Mouse (Mus musculus): ENCODE data around the gene Garnl3.
A peak's percentile ranks its signal among the peaks of the same experiment; 100 is the strongest.
"Not testable (repeated sequence)": the region's sequence is repeated elsewhere in the genome, so short reads cannot be mapped to it uniquely, and the experiment has no call there.

The Garnl3 gene

DNA sequence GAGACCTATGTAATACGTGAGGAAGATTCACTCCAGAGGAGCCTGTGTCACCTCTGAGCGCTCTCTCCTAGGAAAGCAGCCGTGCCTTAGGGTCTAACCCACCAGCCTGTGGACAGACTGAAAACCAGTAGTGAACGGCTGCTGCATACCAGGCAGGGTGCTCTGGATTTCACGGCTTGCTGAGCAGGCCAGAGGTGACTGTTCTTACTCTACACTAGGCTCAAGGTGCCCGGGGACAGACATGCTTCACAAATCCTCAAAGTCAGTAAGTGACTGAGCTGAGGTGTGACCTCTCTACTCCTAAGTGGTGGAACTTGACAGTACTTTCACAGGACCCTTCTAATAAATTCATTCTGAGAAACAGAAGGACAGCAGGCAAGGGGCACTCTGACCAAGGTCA lies 108.6 kb downstream of the Garnl3 start:
- DNase-seq = no peak

DNA sequence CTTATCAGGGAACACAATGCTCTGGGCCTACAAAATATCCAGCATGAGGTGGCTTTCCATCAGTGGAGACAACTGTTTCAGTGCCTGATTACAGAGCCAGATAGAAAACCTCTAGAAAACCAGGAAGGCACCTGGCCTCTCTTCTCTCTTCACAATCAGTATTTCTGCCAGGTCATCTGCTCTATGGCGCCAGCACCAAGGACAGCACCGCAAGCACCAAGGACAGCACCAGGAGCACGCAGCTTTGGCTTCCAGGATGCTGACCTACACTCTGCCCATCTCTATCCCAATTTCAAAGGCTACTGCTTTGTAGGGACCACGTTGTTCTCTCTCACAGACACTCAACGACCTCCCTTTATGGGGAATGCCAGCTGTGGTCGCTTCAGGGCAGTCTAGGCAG lies 113.4 kb downstream of the Garnl3 start:
- no peak for DNase-seq

DNA sequence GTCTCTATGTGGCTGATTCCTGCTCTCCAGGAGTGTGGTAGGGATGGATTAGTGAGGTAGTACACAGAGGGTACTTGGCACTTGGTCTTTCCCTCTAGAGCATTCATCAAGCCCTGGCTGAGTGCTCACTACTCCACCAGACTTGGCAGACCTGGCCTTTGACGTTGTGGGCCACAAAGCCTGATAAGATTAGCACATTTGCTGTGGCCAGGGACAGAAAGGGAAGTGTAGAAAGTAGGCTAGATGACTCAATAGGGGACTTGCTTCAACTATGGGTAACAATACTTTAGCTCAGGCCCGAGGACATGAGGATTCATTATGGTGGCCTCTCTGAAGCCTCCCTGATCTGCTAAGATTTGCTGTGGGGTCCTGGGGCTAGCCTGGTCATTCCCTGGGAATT lies 114.3 kb downstream of the Garnl3 start:
- DNase-seq = no peak

DNA sequence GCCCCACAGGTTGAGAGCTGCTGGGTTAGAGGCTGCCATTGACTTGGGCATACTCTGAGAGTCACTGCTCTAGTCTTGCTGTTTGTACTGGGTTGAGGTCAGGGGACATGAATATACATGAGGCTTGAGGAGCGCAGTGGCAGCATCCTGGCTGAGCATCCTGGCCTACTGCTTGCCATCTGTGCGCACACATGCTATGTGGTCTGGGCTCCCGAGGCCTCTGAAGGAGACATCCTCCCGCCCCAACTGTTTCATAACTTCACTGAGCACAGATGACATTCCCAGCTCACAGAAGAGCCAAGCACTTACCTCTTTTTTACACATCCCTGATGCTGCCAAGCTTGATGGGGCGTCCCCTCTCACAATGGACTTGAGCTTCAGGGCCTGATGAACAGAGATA lies 116.6 kb downstream of the Garnl3 start:
- peak; percentile 98 for DNase-seq

DNA sequence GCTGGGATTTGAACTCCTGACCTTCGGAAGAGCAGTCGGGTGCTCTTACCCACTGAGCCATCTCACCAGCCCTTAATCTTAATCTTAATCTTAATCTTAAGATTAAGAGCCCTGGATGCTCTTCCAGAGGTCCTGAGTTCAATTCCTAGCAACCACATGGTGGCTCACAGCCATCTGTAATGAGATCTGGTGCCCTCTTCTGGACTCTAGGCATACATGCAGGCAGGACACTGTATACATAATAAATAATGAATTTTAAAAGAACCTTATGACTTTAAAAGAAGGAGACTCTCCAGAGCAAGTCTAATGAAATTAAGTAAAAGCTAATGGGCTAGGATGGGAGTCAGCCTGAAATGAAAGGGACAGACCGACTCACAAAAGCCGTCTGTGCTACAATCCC lies 122.4 kb downstream of the Garnl3 start:
- DNase-seq = not testable (repeated sequence)

DNA sequence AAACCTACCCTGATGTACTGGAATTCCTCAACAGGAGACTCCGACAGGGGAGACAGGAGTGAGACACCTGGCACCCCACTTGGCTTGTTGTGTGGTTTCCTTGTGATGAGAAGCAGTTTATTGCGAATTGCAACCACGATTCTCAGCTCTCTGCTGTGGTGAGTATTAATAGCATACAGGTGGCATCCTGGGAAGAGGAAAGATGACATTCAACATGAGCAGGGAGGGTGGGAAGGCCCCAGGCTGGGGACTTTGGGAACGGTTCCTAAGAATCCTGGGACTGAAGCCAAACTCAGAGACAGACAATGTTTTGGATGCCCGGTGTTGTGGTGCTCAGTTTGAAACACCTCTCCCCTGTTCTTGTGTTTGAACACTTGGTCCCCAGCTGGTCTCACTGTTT lies 126.4 kb downstream of the Garnl3 start:
- peak; percentile 84 for DNase-seq

DNA sequence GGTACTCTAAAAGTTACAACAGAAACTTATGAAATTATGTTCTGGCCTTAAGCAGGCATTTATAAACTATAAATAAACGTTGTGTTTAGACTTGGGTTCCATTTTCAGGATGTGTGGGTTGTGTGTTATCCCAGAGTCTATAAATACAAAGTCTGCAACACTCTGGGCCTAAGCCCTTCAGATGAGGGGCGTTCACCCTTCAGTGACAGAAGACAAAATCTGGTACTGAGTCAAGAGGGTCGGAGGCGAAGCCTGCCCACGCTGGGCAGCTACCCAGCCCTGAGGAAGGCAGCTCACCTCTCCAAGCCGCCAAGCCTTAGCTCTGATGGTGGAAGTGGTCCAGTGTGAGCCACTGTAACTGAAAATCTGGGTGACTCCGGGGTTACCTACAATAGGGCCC lies 129.3 kb downstream of the Garnl3 start:
- DNase-seq = no peak

DNA sequence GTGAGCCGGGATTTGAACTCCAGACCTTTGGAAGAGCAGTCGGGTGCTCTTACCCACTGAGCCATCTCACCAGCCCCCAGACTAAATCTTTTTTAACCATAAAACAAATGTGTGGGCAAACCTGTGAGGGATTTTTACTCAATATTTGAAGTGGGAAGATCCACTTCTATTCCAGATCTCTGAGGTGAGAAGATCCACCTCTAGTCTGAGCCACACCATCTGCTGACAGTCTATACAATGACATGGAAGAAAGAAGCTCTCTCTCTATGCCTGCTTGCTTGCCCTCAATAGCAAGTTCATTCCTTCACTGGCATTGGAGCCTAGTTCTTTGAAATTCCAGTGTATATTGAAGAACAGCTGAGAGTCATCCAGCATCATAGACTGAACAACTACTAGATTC lies 131.7 kb downstream of the Garnl3 start:
- no peak for DNase-seq

DNA sequence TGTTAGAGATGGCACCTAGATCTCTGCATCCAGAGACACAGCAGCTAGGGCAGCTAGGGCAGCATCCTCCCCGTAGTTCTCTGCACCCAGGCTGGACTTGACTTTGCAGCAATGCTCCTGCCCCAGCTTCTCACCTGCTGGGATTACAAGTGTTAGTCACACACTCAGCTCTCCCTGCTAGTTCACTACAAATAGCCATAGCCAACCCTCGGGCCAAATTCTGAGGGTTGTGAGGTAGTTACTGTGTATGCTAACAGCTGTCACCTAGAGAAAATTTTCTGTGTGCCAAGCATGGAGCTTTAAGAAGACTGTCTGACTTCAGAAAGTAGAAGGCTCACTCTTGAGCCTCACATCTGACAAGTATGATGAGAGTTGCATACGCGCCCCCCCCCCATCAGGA lies 133.7 kb downstream of the Garnl3 start:
- peak; percentile 23 for DNase-seq

DNA sequence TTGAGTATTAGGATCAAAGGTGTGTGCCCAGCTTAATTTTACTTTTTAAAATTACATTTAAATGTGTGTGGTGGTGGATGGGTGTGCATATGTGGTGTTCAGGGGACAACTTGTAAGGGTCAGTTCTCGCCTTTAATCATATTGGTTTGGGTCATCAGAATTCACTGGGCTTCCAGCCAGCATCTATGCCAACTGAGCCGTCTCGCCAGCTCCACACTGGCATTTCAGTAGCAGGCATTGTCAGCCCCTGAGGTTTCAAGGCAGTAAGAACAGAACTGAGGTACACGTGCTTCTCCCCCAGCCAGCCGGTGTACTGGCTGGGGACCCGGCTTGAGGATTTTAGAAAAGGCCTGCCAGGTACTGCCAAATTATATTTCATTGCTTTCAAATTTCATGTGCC lies 134.4 kb downstream of the Garnl3 start:
- peak; percentile 55 for DNase-seq

DNA sequence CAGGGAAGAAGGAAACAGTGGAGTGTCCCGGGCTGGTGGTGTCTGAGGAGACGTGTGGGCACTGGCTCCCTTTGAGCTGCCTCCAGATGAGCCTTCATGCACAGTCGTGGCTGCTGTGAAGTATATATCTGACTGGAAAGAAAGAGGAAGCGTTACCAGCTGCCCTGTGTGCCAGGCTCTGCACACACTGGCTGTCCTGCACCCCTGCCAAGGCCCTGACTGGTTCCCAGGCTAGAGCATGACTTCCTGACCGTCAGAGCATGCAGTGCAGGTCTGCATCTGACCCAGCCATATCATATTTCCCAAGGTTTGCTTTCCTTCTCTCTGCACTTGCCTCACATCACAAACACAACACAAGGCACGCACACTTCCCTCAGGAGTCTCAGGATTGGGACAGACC lies 139.3 kb downstream of the Garnl3 start:
- DNase-seq = no peak

DNA sequence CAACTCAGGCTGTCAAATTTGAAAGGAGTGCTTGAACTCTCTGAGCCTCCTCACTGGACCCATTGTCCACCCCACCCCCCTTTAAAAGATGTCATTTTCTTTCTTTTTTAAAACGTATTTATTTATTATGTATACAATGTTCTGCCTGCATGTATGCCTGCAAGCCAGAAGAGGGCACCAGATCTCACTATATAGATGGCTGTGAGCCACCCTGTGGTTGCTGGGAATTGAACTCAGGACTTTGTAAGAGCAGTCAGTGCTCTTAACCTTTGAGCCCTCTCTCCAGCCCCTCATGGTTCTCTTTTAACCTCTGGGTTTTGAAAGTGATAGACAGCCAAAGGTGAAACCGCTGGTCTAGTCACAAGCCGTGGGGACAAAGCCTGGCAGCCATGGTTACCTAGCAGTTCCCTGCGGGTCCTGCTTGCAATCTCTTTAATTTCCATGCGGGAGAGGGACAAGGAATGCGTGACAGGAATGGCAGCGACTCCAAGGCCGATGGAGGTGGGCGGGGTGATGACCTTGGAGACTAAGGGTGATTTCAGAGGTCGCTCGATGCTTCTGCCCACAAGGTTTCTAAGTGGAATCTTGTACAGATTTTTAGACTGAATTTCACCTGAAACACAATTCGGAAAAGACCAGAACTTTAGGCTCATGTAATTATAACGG lies 141.2 kb downstream of the Garnl3 start:
- DNase-seq = no peak

DNA sequence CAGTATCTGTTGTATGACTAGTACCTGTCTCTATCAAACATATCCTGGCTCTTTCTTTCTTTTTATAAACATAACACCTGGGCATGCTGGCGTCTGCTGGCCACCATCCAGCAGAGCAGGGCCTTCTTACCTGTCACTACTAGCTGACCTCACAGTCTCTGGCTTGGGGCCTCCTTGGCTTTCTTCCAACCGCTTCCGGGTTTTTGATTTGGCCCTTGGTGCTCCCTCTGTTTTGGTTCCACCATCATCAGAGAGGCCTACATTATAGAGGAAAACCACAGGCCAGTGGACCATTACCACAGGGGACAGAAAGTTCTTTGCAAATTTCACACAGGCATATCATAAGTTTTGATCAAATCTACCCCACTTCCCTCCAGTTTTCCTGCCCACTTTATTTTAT lies 142.1 kb downstream of the Garnl3 start:
- DNase-seq = no peak

DNA sequence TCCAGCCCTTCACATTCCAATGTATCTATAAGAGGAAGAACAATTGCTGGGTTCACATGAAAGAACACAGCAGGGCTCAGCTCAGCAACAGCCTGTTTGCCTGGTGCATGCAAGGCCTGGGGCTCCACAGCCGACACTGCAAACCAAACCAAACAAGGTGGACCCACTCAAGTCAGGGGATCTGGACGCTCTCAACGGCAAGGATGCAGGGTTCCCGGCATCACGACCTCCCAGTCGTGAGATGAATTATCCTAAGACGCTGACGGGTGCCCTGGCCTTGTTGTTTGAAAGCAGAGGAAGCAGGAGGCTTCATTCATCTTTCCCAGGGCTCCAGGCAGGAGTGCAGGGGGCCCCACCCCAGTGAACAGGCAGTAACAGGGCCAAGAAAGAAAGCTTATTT lies 145.6 kb downstream of the Garnl3 start:
- no peak for DNase-seq

DNA sequence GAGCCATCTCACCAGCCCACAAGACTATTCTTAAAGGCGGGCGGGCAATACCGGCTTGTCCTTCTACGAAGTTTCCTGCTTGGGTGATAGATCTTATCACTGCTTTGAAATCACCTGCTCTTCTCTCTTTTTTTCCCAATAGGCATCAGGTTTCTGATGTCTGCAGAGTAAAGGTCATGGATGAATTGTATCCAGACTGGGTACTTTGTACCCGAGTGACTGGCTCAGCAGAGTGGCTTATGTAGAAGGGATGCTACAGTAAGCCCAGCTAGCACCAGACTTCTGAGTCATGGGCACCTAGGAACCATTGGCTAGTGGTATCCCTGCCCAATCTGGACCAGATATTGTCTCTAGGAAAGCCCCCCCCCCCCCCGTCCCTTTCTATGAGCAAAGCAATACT lies 147.8 kb downstream of the Garnl3 start:
- no peak for DNase-seq

DNA sequence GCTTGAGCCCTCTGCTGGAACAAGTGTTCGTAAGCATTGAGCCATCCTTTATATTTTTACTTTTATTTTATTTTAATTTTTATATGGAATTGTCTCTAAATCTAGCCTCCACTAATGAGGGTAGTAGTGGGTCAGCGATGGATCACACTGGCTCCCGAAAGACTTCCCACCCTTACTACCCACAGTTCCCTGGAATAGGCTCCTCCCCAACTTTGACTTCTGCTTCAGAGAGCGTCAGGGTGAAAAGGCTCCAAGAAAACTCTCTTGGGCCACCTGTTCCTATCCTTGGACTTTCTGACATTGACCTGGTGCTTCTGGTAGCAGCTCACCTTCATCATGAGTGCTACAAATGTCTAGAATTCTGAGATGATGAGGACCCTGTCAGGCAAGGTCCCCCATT lies 148.8 kb downstream of the Garnl3 start:
- no peak for DNase-seq

DNA sequence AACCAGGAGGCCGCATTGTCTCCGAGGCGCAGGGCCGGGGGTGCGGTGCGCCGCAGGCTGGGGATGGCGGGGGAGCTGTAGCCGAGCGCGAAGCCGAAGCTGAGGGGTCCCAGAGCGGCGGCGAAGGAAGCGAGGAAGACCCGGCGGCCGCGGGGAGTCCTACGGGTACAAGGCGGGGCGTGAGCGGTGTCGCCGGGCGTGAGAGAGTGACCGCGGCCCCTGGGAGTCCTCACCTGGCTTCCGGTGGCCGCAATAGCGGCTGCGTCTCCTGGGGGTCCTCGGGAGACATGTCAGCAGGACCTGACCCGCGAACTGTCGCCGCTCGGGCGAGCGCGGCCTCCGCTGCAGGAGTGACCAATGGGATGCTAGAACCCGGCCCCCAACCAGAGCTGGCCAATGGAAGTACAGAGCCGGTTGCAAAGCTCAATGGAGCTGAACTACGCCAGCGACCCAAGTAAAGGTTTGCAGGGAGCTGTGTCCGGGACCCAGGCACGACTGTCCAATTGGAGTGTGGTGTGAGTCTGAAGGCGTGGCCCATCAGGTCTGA lies 149.7 kb downstream of the Garnl3 start, which contains the start of gene Slc2a8:
Gene Slc2a8 (minus strand): TSS at position 359 of the 547 bp plus-strand sequence.
- peak; percentile 95 for DNase-seq

DNA sequence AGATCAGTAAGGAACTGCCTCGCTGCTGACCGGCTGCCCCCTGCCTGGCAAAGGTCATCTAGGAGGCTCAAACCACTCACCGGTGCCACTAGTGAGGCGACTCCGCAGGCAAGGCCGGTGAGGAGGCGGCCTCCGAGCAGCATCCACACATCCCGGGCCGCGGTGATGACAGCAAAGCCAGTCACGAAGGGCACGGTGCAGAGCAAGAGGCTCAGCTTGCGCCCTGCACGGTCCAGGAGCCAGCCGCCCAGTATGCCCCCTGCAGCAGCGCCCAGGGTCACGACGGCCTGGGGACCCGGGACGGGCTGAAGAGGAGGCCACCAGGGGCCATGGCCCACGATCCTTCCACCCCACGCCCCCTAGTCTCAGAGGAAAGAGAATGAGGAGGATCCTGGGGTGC lies 150.2 kb downstream of the Garnl3 start:
- no peak for DNase-seq

DNA sequence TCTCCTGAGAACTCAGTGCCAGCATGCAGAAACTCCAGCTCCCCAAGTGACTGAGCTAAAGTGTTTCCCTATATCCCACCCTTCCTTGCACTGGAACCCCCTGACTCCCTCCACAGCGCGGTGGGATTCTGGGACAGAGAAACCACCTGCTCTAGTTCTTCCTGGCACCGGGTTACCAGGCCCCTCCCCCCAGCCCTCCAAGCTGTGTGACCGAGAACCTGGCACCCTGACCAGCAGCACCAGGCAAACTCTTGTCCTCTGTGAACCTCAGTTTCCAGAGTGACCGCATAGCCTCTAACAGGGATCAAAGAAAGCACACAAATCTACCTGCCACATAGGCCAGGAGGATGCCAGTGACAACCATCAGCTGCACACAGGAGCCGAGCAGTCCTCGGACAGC lies 151.8 kb downstream of the Garnl3 start:
- DNase-seq = no peak

DNA sequence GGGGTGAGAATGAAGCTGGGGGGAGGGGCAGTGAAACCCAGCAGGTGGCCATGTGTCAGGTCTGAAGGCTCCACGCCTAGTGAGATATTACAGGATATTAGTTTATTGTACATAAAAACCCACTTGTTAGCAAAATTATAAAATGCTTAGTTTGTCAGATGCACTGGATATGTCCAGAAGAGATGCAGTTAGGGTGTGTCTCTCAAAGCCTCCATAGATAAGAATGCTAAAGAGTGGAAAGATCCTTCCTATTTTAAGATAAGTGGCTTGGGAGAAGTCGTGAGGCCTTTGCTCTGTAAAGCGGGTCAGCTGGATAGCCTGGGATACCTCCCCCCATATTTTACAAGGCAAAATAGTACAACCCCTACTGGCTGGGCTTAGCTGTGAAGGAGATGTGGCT lies 152.8 kb downstream of the Garnl3 start:
- DNase-seq = no peak

DNA sequence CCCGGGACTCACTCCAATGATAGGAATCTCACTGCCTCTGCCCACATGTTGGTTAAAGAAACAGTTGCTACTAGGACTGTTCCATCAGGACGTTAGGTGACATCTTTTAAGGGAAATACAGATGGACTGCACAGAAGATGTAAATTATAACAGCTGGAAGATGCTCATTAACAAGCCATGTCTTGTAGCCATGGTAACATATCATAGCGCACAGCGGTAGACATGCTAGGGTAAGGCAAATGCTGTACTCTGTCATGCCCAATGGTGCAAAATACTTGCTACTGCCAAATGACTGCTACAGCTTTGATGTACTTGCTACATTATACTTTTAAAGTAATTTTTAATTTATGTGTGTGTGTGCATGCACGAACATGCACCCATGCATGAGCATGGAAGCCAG lies 154.3 kb downstream of the Garnl3 start:
- no peak for DNase-seq

DNA sequence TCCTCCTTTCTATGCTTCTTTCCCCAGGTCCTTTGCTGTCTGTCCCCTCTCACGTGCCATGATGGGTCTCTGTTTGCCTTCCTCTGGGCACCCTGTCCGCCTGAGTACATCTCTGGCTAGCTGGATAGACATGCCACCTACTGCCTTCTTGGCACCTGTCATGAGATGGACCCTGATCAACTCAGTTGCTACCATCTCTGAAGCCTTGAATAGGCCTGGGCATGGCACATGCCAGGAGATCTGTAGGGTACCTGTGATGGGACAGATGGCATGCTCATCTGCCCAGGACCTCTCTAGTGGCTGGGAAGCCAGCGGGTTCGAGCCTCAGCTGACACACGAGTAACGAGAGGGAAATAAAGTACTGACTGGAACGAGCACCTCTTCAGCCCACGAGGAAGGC lies 157.2 kb downstream of the Garnl3 start:
- DNase-seq = no peak

DNA sequence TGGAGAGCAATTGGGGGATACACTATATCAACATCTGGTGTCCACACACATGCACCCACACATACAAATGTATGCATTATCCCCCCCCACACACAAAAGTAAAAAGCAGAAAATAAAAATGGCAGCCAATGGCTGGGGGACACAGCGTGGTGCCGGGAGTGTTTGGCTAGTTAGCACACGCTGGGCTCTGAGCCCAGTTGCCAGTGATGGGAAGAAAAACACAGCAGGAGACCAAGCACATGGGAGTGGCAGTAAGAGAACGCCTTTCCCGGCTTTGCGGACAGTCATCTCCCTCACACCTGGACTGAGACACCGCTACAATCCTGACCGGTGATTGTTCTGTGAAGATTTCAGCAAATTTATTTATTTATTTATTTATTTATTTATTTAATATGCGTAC lies 160.2 kb downstream of the Garnl3 start:
- DNase-seq = peak; percentile 67

DNA sequence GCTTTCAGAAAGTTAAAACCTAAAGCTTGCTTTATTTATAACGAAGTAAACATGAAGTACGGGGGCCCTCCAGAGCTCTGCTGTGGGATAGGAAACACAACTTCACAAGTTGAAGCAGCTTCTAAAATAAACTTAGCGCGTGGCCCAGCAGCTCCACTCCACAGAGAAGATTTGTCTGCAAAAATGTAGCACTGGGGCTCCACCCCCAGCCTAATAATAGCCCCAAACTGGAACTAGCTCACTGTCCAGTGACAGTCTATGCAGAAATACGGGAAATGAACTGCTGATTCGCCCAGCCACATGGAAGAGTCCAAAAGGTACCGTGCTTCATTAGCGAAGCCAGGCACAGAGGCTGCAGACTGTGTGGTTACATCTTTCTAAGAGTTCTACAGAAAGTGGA lies 162.1 kb downstream of the Garnl3 start:
- DNase-seq = no peak

DNA sequence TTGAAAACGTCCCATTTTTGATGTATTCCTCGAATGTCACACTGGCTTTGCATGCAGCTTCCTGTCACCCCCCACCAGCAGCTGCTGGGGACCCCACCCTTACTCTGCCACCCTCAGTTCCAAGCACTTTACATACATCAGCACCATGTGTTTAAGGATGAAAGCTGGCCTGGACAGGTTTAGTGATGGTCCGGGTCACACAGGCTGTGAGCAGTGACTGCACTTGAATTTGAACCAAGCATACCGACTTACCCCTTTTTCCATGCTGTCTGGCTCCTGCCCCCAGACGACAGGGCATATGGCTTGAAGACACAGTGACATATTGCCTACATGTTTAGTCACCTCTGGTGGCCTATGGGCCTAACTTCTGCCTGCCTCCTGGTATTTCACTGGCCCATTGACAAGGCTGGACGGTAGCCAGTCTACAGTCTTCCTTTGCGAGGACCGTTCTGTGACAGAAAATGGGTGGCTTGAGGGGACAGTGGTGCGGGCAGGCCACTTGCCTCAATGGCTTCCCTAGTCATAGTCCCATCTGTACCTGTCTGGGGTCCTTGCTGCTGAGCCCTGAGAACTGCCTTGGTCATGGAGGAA lies 163.3 kb downstream of the Garnl3 start:
- DNase-seq = no peak
